Mouse (Mus musculus): Measurements from ENCODE around the gene Anks1. TPM values are rescaled to one million over a fixed set of nuclear protein-coding genes. Genes with fewer than 3 reads are reported as not detected.

Anks1 gene
- polyA plus RNA-seq (2014; fragmentation: Nextera tagmentation; extraction: Ambion mirVana), result 43.1 and 46.9 TPM in 2 replicates

- under 1% methylated on average over 77 of the region's 78 CpGs for WGBS
- peak within 1 kb of the TSS; percentile 86 for H3K9ac ChIP-seq (ENCODE audit: low read length)
Measured at GRCm38 (mm10) chr17:27908888-27909621, at the start of gene Anks1. Gene Anks1, plus strand, starts transcription at chr17:27909306.

GRCm38 (mm10) chr17:27865461-27865860 lies 43.6 kb upstream of the Anks1 start:
- Histone ChIP-seq H3K36me3 (ENCODE audit: control insufficient read depth, insufficient read depth, low read length) (no peaks in the 10 kb centered on the region; the same call in 1 of the 2 replicates), H3K9ac (ENCODE audit: low read length) (no peak overlapping the region), H3K4me1 (ENCODE audit: control insufficient read depth, insufficient read depth, low read length) (no peaks in the 10 kb centered on the region), H3K4me2 (ENCODE audit: low read depth) (no peak overlapping the region), H3K9me3 (ENCODE audit: control insufficient read depth, low read length) (no peaks in the 10 kb centered on the region), H3K4me3 (ENCODE audit: low read depth, low read length) (no peak overlapping the region), H3K27ac (ENCODE audit: low read depth, low read length) (no peak overlapping the region), H3K27me3 (ENCODE audit: control insufficient read depth, insufficient read depth, low read length) (no peaks in the 10 kb centered on the region)
- no peak for DNase-seq (ENCODE audit: low spot score)
- no peak for ATAC-seq (ENCODE audit: insufficient read depth, low FRiP score, low TSS enrichment)
- WGBS, result 66% methylated on average over 2 of the region's 2 CpGs

More at GRCm38 (mm10) chr17:27908888-27909621, at the start of gene Anks1:
- peak within 1 kb of the TSS; percentile 82 for H3K4me2 ChIP-seq (ENCODE audit: low read depth)
- peak within 1 kb of the TSS; percentile 77 for H3K4me3 ChIP-seq (ENCODE audit: low read depth, low read length)
- H3K4me1 ChIP-seq (ENCODE audit: control insufficient read depth, insufficient read depth, low read length), result peaks cover 16% of the 10 kb centered on the region
- no peaks in the 10 kb centered on the region for H3K36me3 ChIP-seq (ENCODE audit: control insufficient read depth, insufficient read depth, low read length)
- DNase-seq (ENCODE audit: low spot score) (peak; percentile 89), ATAC-seq (ENCODE audit: insufficient read depth, low FRiP score, low TSS enrichment) (peak; percentile 77)
- no peaks in the 10 kb centered on the region for H3K9me3 ChIP-seq (ENCODE audit: control insufficient read depth, low read length)
- peak within 1 kb of the TSS; percentile 58 for H3K27ac ChIP-seq (ENCODE audit: low read depth, low read length)
- no peaks in the 10 kb centered on the region for H3K27me3 ChIP-seq (ENCODE audit: control insufficient read depth, insufficient read depth, low read length)

- Histone ChIP-seq H3K4me3 (ENCODE audit: low read depth, low read length) (no peak overlapping the region), H3K36me3 (ENCODE audit: control insufficient read depth, insufficient read depth, low read length) (no peaks in the 10 kb centered on the region; the same call in 1 of the 2 replicates), H3K4me2 (ENCODE audit: low read depth) (no peak overlapping the region), H3K9ac (ENCODE audit: low read length) (no peak overlapping the region), H3K4me1 (ENCODE audit: control insufficient read depth, insufficient read depth, low read length) (no peaks in the 10 kb centered on the region), H3K27me3 (ENCODE audit: control insufficient read depth, insufficient read depth, low read length) (no peaks in the 10 kb centered on the region), H3K9me3 (ENCODE audit: control insufficient read depth, low read length) (no peaks in the 10 kb centered on the region), H3K27ac (ENCODE audit: low read depth, low read length) (no peak overlapping the region)
- DNase-seq (ENCODE audit: low spot score), result no peak
- 94% methylated on average over 4 of the region's 4 CpGs for WGBS
- no peak for ATAC-seq (ENCODE audit: insufficient read depth, low FRiP score, low TSS enrichment)
Measured at GRCm38 (mm10) chr17:27866737-27867136, 42.4 kb upstream of the Anks1 start.

GRCm38 (mm10) chr17:27871851-27872250 lies 37.3 kb upstream of the Anks1 start:
- ATAC-seq (ENCODE audit: insufficient read depth, low FRiP score, low TSS enrichment) (no peak), DNase-seq (ENCODE audit: low spot score) (no peak)
- Histone ChIP-seq H3K27me3 (ENCODE audit: control insufficient read depth, insufficient read depth, low read length) (no peaks in the 10 kb centered on the region), H3K4me1 (ENCODE audit: control insufficient read depth, insufficient read depth, low read length) (no peaks in the 10 kb centered on the region), H3K36me3 (ENCODE audit: control insufficient read depth, insufficient read depth, low read length) (no peaks in the 10 kb centered on the region), H3K9ac (ENCODE audit: low read length) (no peak overlapping the region), H3K4me3 (ENCODE audit: low read depth, low read length) (no peak overlapping the region), H3K4me2 (ENCODE audit: low read depth) (no peak overlapping the region), H3K27ac (ENCODE audit: low read depth, low read length) (no peak overlapping the region), H3K9me3 (ENCODE audit: control insufficient read depth, low read length) (no peaks in the 10 kb centered on the region)
- 92% methylated on average over 3 of the region's 3 CpGs for WGBS

GRCm38 (mm10) chr17:27873583-27873982 lies 35.5 kb upstream of the Anks1 start:
- no peak for DNase-seq (ENCODE audit: low spot score)
- WGBS, result 83% methylated on average over 3 of the region's 3 CpGs
- H3K36me3 ChIP-seq (ENCODE audit: control insufficient read depth, insufficient read depth, low read length), result no peaks in the 10 kb centered on the region
- H3K9ac ChIP-seq (ENCODE audit: low read length), result no peak overlapping the region
- no peaks in the 10 kb centered on the region for H3K4me1 ChIP-seq (ENCODE audit: control insufficient read depth, insufficient read depth, low read length)
- H3K9me3 ChIP-seq (ENCODE audit: control insufficient read depth, low read length), result no peaks in the 10 kb centered on the region
- no peak overlapping the region for H3K4me3 ChIP-seq (ENCODE audit: low read depth, low read length)
- no peak overlapping the region for H3K4me2 ChIP-seq (ENCODE audit: low read depth)
- no peak overlapping the region for H3K27ac ChIP-seq (ENCODE audit: low read depth, low read length)
- no peaks in the 10 kb centered on the region for H3K27me3 ChIP-seq (ENCODE audit: control insufficient read depth, insufficient read depth, low read length)
- no peak for ATAC-seq (ENCODE audit: insufficient read depth, low FRiP score, low TSS enrichment)

- no peak overlapping the region for H3K9ac ChIP-seq (ENCODE audit: low read length)
- no peaks in the 10 kb centered on the region for H3K36me3 ChIP-seq (ENCODE audit: control insufficient read depth, insufficient read depth, low read length)
- H3K27ac ChIP-seq (ENCODE audit: low read depth, low read length), result no peak overlapping the region
- WGBS, result 75% methylated on average over 5 of the region's 5 CpGs
- H3K27me3 ChIP-seq (ENCODE audit: control insufficient read depth, insufficient read depth, low read length), result no peaks in the 10 kb centered on the region
- no peak overlapping the region for H3K4me3 ChIP-seq (ENCODE audit: low read depth, low read length)
- H3K9me3 ChIP-seq (ENCODE audit: control insufficient read depth, low read length), result no peaks in the 10 kb centered on the region
- ATAC-seq (ENCODE audit: insufficient read depth, low FRiP score, low TSS enrichment) (no peak), DNase-seq (ENCODE audit: low spot score) (no peak)
- no peak overlapping the region for H3K4me2 ChIP-seq (ENCODE audit: low read depth)
- H3K4me1 ChIP-seq (ENCODE audit: control insufficient read depth, insufficient read depth, low read length), result no peaks in the 10 kb centered on the region
Measured at GRCm38 (mm10) chr17:27874510-27874909, 34.6 kb upstream of the Anks1 start.

GRCm38 (mm10) chr17:27881518-27881917 lies 27.6 kb upstream of the Anks1 start:
- Histone ChIP-seq H3K4me3 (ENCODE audit: low read depth, low read length) (no peak overlapping the region), H3K27ac (ENCODE audit: low read depth, low read length) (no peak overlapping the region), H3K9ac (ENCODE audit: low read length) (no peak overlapping the region), H3K27me3 (ENCODE audit: control insufficient read depth, insufficient read depth, low read length) (no peaks in the 10 kb centered on the region), H3K36me3 (ENCODE audit: control insufficient read depth, insufficient read depth, low read length) (peaks cover 5% of the 10 kb centered on the region; the same call in 1 of the 2 replicates), H3K9me3 (ENCODE audit: control insufficient read depth, low read length) (no peaks in the 10 kb centered on the region), H3K4me2 (ENCODE audit: low read depth) (no peak overlapping the region), H3K4me1 (ENCODE audit: control insufficient read depth, insufficient read depth, low read length) (no peaks in the 10 kb centered on the region)
- no peak for ATAC-seq (ENCODE audit: insufficient read depth, low FRiP score, low TSS enrichment)
- 68% methylated on average over 11 of the region's 11 CpGs for WGBS
- peak; percentile 33 for DNase-seq (ENCODE audit: low spot score)

GRCm38 (mm10) chr17:27883129-27883528 lies 26.0 kb upstream of the Anks1 start:
- Histone ChIP-seq H3K9ac (ENCODE audit: low read length) (no peak overlapping the region), H3K36me3 (ENCODE audit: control insufficient read depth, insufficient read depth, low read length) (peaks cover 13% of the 10 kb centered on the region), H3K27me3 (ENCODE audit: control insufficient read depth, insufficient read depth, low read length) (no peaks in the 10 kb centered on the region), H3K4me1 (ENCODE audit: control insufficient read depth, insufficient read depth, low read length) (no peaks in the 10 kb centered on the region), H3K9me3 (ENCODE audit: control insufficient read depth, low read length) (no peaks in the 10 kb centered on the region), H3K4me3 (ENCODE audit: low read depth, low read length) (no peak overlapping the region), H3K4me2 (ENCODE audit: low read depth) (no peak overlapping the region), H3K27ac (ENCODE audit: low read depth, low read length) (no peak overlapping the region)
- WGBS, result 92% methylated on average over 8 of the region's 8 CpGs
- DNase-seq (ENCODE audit: low spot score), result no peak
- no peak for ATAC-seq (ENCODE audit: insufficient read depth, low FRiP score, low TSS enrichment)

- ATAC-seq (ENCODE audit: insufficient read depth, low FRiP score, low TSS enrichment), result no peak
- no peak overlapping the region for H3K4me2 ChIP-seq (ENCODE audit: low read depth)
- no peak overlapping the region for H3K27ac ChIP-seq (ENCODE audit: low read depth, low read length)
- H3K9ac ChIP-seq (ENCODE audit: low read length), result no peak overlapping the region
- DNase-seq (ENCODE audit: low spot score), result no peak
- no peaks in the 10 kb centered on the region for H3K4me1 ChIP-seq (ENCODE audit: control insufficient read depth, insufficient read depth, low read length)
- peaks cover 13% of the 10 kb centered on the region for H3K36me3 ChIP-seq (ENCODE audit: control insufficient read depth, insufficient read depth, low read length)
- no peaks in the 10 kb centered on the region for H3K9me3 ChIP-seq (ENCODE audit: control insufficient read depth, low read length)
- no peaks in the 10 kb centered on the region for H3K27me3 ChIP-seq (ENCODE audit: control insufficient read depth, insufficient read depth, low read length)
- no peak overlapping the region for H3K4me3 ChIP-seq (ENCODE audit: low read depth, low read length)
- 93% methylated on average over 6 of the region's 6 CpGs for WGBS
Measured at GRCm38 (mm10) chr17:27883994-27884393, 25.1 kb upstream of the Anks1 start.

Measured in neural tube, embryonic 11.5 days (tissue).